ENCODE assay signal across 7 mouse cellular contexts in genomic region chr14:114854324-114855054, GRCm38 (mm10).
DNase-seq lines count a peak whose midpoint lies in the region; ATAC-seq and TF ChIP-seq lines count a peak whose summit lies in the region.

No protein-coding gene starts in this region.

- peak; percentile 19 for DNase-seq in CD4-positive helper T cell, adult 2 months (ENCODE audit: low read depth, low spot score)
- peak; percentile 13 for DNase-seq in ES-E14 (ENCODE audit: low read depth, low spot score)
- DNase-seq in forebrain, embryonic 10.5 days (ENCODE audit: extremely low spot score, low spot score) = no peak
- DNase-seq in limb, embryonic 10.5 days (ENCODE audit: low spot score) = no peak
- no peak for DNase-seq in urinary bladder, postnatal 14 days (ENCODE audit: low spot score)
- no peak for DNase-seq in gastrocnemius, postnatal 10 days

- H3K4me1 ChIP-seq in ES-E14 (ENCODE audit: control insufficient read depth in 2 of 2, insufficient read depth in 2 of 2, low read length in 2 of 2, poor library complexity in 1 of 2) = no peaks in the 10 kb centered on the region
- H3K4me1 ChIP-seq in forebrain, embryonic 10.5 days = peaks cover 36% of the 10 kb centered on the region
- H3K4me1 ChIP-seq in limb, embryonic 10.5 days = peaks cover 50% of the 10 kb centered on the region
- H3K4me1 ChIP-seq in neural tube, embryonic 15.5 days = peaks cover 6% of the 10 kb centered on the region

- H3K9me3 ChIP-seq in ES-E14 (ENCODE audit: control insufficient read depth, insufficient read depth, low read depth, low read length) = no peaks in the 10 kb centered on the region
- H3K9me3 ChIP-seq in forebrain, embryonic 10.5 days = no peaks in the 10 kb centered on the region
- H3K9me3 ChIP-seq in limb, embryonic 10.5 days (replicated peaks) = no peaks in the 10 kb centered on the region
- H3K9me3 ChIP-seq in neural tube, embryonic 15.5 days (replicated peaks) = no peaks in the 10 kb centered on the region

- H3K27ac ChIP-seq in ES-E14 (ENCODE audit: insufficient read depth, low read depth, low read length, poor library complexity, severe bottlenecking) = no peak overlapping the region
- H3K27ac ChIP-seq in forebrain, embryonic 10.5 days = peak overlapping the region; percentile 60; the same call in 1 of the 2 replicates
- H3K27ac ChIP-seq in limb, embryonic 10.5 days = peak overlapping the region; percentile 88
- H3K27ac ChIP-seq in neural tube, embryonic 15.5 days (replicated peaks) = no peak overlapping the region

- no peak overlapping the region for H3K4me3 ChIP-seq in ES-E14 (ENCODE audit: insufficient read depth in 1 of 2, low read depth in 1 of 2, low read length in 2 of 2, poor library complexity in 1 of 2, severe bottlenecking in 1 of 2)
- H3K4me3 ChIP-seq in forebrain, embryonic 10.5 days = no peak overlapping the region
- no peak overlapping the region for H3K4me3 ChIP-seq in limb, embryonic 10.5 days
- H3K4me3 ChIP-seq in neural tube, embryonic 15.5 days (replicated peaks) = no peak overlapping the region

- peak; percentile 75; the same call in 1 of the 2 replicates for ATAC-seq in neural tube, embryonic 15.5 days (ENCODE audit: low FRiP score)

- no peaks in the 10 kb centered on the region for H3K36me3 ChIP-seq in ES-E14 (ENCODE audit: control insufficient read depth, insufficient read depth, low read length, poor library complexity, severe bottlenecking)
- H3K36me3 ChIP-seq in forebrain, embryonic 10.5 days (replicated peaks) = no peaks in the 10 kb centered on the region
- no peaks in the 10 kb centered on the region for H3K36me3 ChIP-seq in limb, embryonic 10.5 days
- H3K36me3 ChIP-seq in neural tube, embryonic 15.5 days = no peaks in the 10 kb centered on the region

- H3K4me2 ChIP-seq in neural tube, embryonic 15.5 days = peak overlapping the region; percentile 21; the same call in 1 of the 2 replicates

- H3K9ac ChIP-seq in ES-E14 (ENCODE audit: insufficient read depth, low read depth, low read length, poor library complexity, severe bottlenecking) = no peak overlapping the region
- no peak overlapping the region for H3K9ac ChIP-seq in neural tube, embryonic 15.5 days (replicated peaks)

- H3K27me3 ChIP-seq in forebrain, embryonic 10.5 days (ENCODE audit: poor library complexity, severe bottlenecking) = peaks cover 7% of the 10 kb centered on the region
- no peaks in the 10 kb centered on the region for H3K27me3 ChIP-seq in limb, embryonic 10.5 days (ENCODE audit: low read depth, poor library complexity, severe bottlenecking)
- no peaks in the 10 kb centered on the region for H3K27me3 ChIP-seq in neural tube, embryonic 15.5 days (replicated peaks)

- WGBS in forebrain, embryonic 10.5 days = 29% methylated on average over 9 of the region's 9 CpGs
- WGBS in limb, embryonic 10.5 days = 22% methylated on average over 9 of the region's 9 CpGs
- WGBS in neural tube, embryonic 15.5 days = 22% methylated on average over 9 of the region's 9 CpGs

- in situ Hi-C loops in ES-E14 (cut with MboI; ENCODE audit: low sequenced_read_pairs in 2 of 2, unreplicated experiment in 2 of 2) = no loop called here

TF ChIP-seq in ES-E14, 5 proteins besides CTCF, POLR2A, EP300 and RAD21:
- TF ChIP-seq ZC3H11A (IDR thresholded peaks at IDR 0.05; ENCODE audit: borderline replicate concordance, low read depth, low read length) (no peak), MAFK (IDR thresholded peaks at IDR 0.05; ENCODE audit: insufficient read depth, low read depth, low read length) (no peak), HCFC1 (IDR thresholded peaks at IDR 0.05; ENCODE audit: borderline replicate concordance, insufficient read depth, low read length) (no peak), CHD2 (IDR thresholded peaks at IDR 0.05; ENCODE audit: low read depth, low read length) (no peak), ZNF384 (IDR thresholded peaks at IDR 0.05; ENCODE audit: low read depth, low read length) (no peak)
TF ChIP-seq in ES-E14: peak in this region for 0.

Comparison
In these comparisons a context has a peak if more than half of its experiments do, and no peak if none do; other contexts are left out.
1. DNase-seq: peak in CD4-positive helper T cell, adult 2 months (single experiment) and ES-E14 (single experiment); none in forebrain, embryonic 10.5 days (single experiment), limb, embryonic 10.5 days (single experiment), urinary bladder, postnatal 14 days (single experiment) and gastrocnemius, postnatal 10 days (single experiment).
2. H3K27ac ChIP-seq: peak in forebrain, embryonic 10.5 days (single experiment) and limb, embryonic 10.5 days (single experiment); none in ES-E14 (single experiment) and neural tube, embryonic 15.5 days (single experiment).